ENCODE assay signal across 9 mouse cellular contexts in genomic region chr3:108850506-108850905, GRCm38 (mm10). TPM values are rescaled to one million over a fixed set of nuclear protein-coding genes. Genes with fewer than 3 reads are reported as not detected.
DNase-seq lines count a peak whose midpoint lies in the region; ATAC-seq and TF ChIP-seq lines count a peak whose summit lies in the region.
"Had no signal": no experiment of that assay in that cellular context is flagged by ENCODE, and none has a peak within 500 bp of the region (broad histone marks: within the 10 kb centered on the region; RNA-seq: fewer than 3 reads in every experiment).

No protein-coding gene starts in this region.

- ATAC-seq in G1E (ENCODE audit: extremely low read depth, insufficient number of reproducible peaks, low FRiP score, poor library complexity, severe bottlenecking) = peak; percentile 66
- no peak for ATAC-seq in midbrain, embryonic 15.5 days (replicated peaks)

- intact Hi-C loops in left cerebral cortex, postnatal 4 days (cut with DNase I) = no loop called here
- intact Hi-C loops in left cerebral cortex, adult 2 months (cut with DNase I) = no loop called here

- DNase-seq in left cerebral cortex, postnatal 4 days = peak; percentile 75
- no peak for DNase-seq in left cerebral cortex, adult 2 months (ENCODE audit: extremely low spot score in 1 of 2, low spot score in 2 of 2)
- no peak for DNase-seq in G1E (ENCODE audit: low spot score)
- peak; percentile 38 for DNase-seq in adrenal gland, adult 8-10 months
- peak; percentile 41 to 56 for DNase-seq in lung, postnatal 4 days
- DNase-seq in layer of hippocampus, adult 9-11 months = no peak
- DNase-seq: cerebellum, adult 9-10 months had no signal

- no peak overlapping the region for H3K4me2 ChIP-seq in midbrain, embryonic 15.5 days
- H3K4me2 ChIP-seq: heart, embryonic 13.5 days had no signal

- no peak for TF ChIP-seq CTCF in left cerebral cortex, adult 2 months (IDR thresholded peaks at IDR 0.05)
- TF ChIP-seq CTCF in G1E (IDR thresholded peaks at IDR 0.05; ENCODE audit: low read depth, low read length) = no peak

- no peaks in the 10 kb centered on the region for H3K36me3 ChIP-seq in G1E (replicated peaks)
- no peaks in the 10 kb centered on the region for H3K36me3 ChIP-seq in midbrain, embryonic 15.5 days (replicated peaks)
- H3K36me3 ChIP-seq: heart, embryonic 13.5 days had no signal

- H3K9me3 ChIP-seq in G1E (replicated peaks) = peaks cover 5% of the 10 kb centered on the region; the same call in 1 of the 2 replicates
- no peaks in the 10 kb centered on the region for H3K9me3 ChIP-seq in midbrain, embryonic 15.5 days
- H3K9me3 ChIP-seq: heart, embryonic 13.5 days had no signal

- no peak overlapping the region for H3K9ac ChIP-seq in midbrain, embryonic 15.5 days
- H3K9ac ChIP-seq: heart, embryonic 13.5 days had no signal

- no peak overlapping the region for H3K27ac ChIP-seq in left cerebral cortex, adult 2 months
- no peak overlapping the region for H3K27ac ChIP-seq in midbrain, embryonic 15.5 days
- H3K27ac ChIP-seq: heart, embryonic 13.5 days had no signal

- H3K4me1 ChIP-seq in G1E (ENCODE audit: insufficient read depth, low read depth, low read length) = peaks cover 11% of the 10 kb centered on the region
- H3K4me1 ChIP-seq in midbrain, embryonic 15.5 days = 0 out of 2 replicates have a peak, but pooled peaks cover under 1% of the 10 kb centered on the region

- 66% methylated on average over 3 of the region's 3 CpGs for WGBS in midbrain, embryonic 15.5 days

- no peak overlapping the region for H3K4me3 ChIP-seq in left cerebral cortex, adult 2 months
- H3K4me3 ChIP-seq in G1E (ENCODE audit: low read depth, low read length) = no peak overlapping the region
- no peak overlapping the region for H3K4me3 ChIP-seq in midbrain, embryonic 15.5 days
- H3K4me3 ChIP-seq: heart, embryonic 13.5 days had no signal

- H3K27me3 ChIP-seq in G1E (ENCODE audit: insufficient read depth, low read length) = peaks cover 13% of the 10 kb centered on the region
- H3K27me3 ChIP-seq in midbrain, embryonic 15.5 days (replicated peaks) = no peaks in the 10 kb centered on the region
- H3K27me3 ChIP-seq: heart, embryonic 13.5 days had no signal

RNA-seq across cellular contexts. Expression of gene Stxbp3, which starts 10.2 kb away (rescaled TPM):
- total RNA-seq in left cerebral cortex, postnatal 4 days (2021) = 10 to 100 TPM; 10.6 to 12.2 TPM
- total RNA-seq in left cerebral cortex, adult 2 months (2021) = 10 to 100 TPM; 17.8 to 23.1 TPM
- total RNA-seq in G1E (2014; fragmentation: Nextera tagmentation) (35.6 and 36.7 TPM in 2 replicates), G1E (2017) (27.9 and 28.3 TPM in 2 replicates)
- 8.6 and 9.4 TPM in 2 replicates for polyA plus RNA-seq in G1E (2012)
- 10 to 100 TPM; 59.8 to 75.3 (median 63.4) TPM for total RNA-seq in adrenal gland, adult 8-10 months (2022)
- polyA plus RNA-seq in midbrain, embryonic 15.5 days (2015; fragmentation: Nextera tagmentation; extraction: Ambion mirVana) = 14.0 and 14.1 TPM in 2 replicates

RNA-seq across cellular contexts. Expression of gene Fndc7, which starts 39.3 kb away (rescaled TPM):
- total RNA-seq in left cerebral cortex, postnatal 4 days (2021) = under 1 TPM in 1 of 2 experiments, not detected in 1; 0.14 TPM
- under 1 TPM in 1 of 2 experiments, not detected in 1; 0.26 TPM for total RNA-seq in left cerebral cortex, adult 2 months (2021)
- not detected in 2 replicates for total RNA-seq in G1E (2014; fragmentation: Nextera tagmentation)
- total RNA-seq in G1E (2017) = 0.16 and 0.17 TPM in 2 replicates
- polyA plus RNA-seq in G1E (2012) = not detected in 2 replicates
- 1 to 10 TPM in 2 of 4 experiments, under 1 TPM in 2; 0.35 to 2.2 (median 0.90) TPM for total RNA-seq in adrenal gland, adult 8-10 months (2022)
- polyA plus RNA-seq in midbrain, embryonic 15.5 days (2015; fragmentation: Nextera tagmentation; extraction: Ambion mirVana) = 0.05 and 0.18 TPM in 2 replicates

Comparison
In these comparisons a context has a peak if more than half of its experiments do, and no peak if none do; other contexts are left out.
1. DNase-seq: peak in left cerebral cortex, postnatal 4 days (single experiment), adrenal gland, adult 8-10 months (single experiment) and lung, postnatal 4 days (2 of 2); none in left cerebral cortex, adult 2 months (0 of 2), G1E (single experiment) and layer of hippocampus, adult 9-11 months (single experiment).